ENCODE assay signal across 13 mouse cellular contexts in genomic region chr10:119011511-119011910, GRCm38 (mm10).
A peak's percentile ranks its signal among the peaks of the same experiment; 100 is the strongest.
DNase-seq lines count a peak whose midpoint lies in the region; ATAC-seq and TF ChIP-seq lines count a peak whose summit lies in the region.
"Had no signal": no experiment of that assay in that cellular context is flagged by ENCODE, and none has a peak within 500 bp of the region (broad histone marks: within the 10 kb centered on the region; RNA-seq: fewer than 3 reads in every experiment).

No protein-coding gene starts in this region.

- WGBS in lung, embryonic 15.5 days: 45% methylated on average over 6 of the region's 6 CpGs
- WGBS in intestine, postnatal 0 days: 40% methylated on average over 6 of the region's 6 CpGs
- 54% methylated on average over 6 of the region's 6 CpGs for WGBS in liver, postnatal 0 days (ENCODE audit: insufficient replicate concordance)

- 0 out of 2 replicates have a peak overlapping the region, but pooled peaks have one; percentile 29 for H3K27ac ChIP-seq in lung, embryonic 15.5 days
- H3K27ac ChIP-seq in intestine, postnatal 0 days (ENCODE audit: low read depth, low read length): peak overlapping the region; percentile 6; the same call in 1 of the 2 replicates
- H3K27ac ChIP-seq in liver, postnatal 0 days (ENCODE audit: low read depth): peak overlapping the region; percentile 84
- H3K27ac ChIP-seq: hindbrain, embryonic 13.5 days had no signal

- peak; percentile 36 for TF ChIP-seq CTCF in intestine, postnatal 0 days (IDR thresholded peaks at IDR 0.05; ENCODE audit: low read depth)
- TF ChIP-seq CTCF in liver, postnatal 0 days (IDR thresholded peaks at IDR 0.05; ENCODE audit: low read depth): no peak

- TF ChIP-seq EP300 in liver, postnatal 0 days (IDR thresholded peaks at IDR 0.05; ENCODE audit: low read depth): no peak

- DNase-seq in lung, postnatal 14 days: no peak
- DNase-seq in liver, postnatal 0 days: no peak
- peak; percentile 52 for DNase-seq in thymus, postnatal 4 days
- no peak for DNase-seq in retina, postnatal 1 day
- no peak for DNase-seq in layer of hippocampus, adult 8-10 months (ENCODE audit: low spot score in 2 of 2)
- DNase-seq: cerebellum, postnatal 14 days; gastrocnemius, postnatal 10 days; heart, postnatal 10 days; right cerebral cortex, postnatal 4 days had no signal

- H3K4me3 ChIP-seq in lung, embryonic 15.5 days: no peak overlapping the region
- no peak overlapping the region for H3K4me3 ChIP-seq in intestine, postnatal 0 days (ENCODE audit: low read depth, low read length)
- H3K4me3 ChIP-seq in liver, postnatal 0 days (ENCODE audit: low read depth, low read length): no peak overlapping the region
- H3K4me3 ChIP-seq: hindbrain, embryonic 13.5 days had no signal

- no peaks in the 10 kb centered on the region for H3K9me3 ChIP-seq in lung, embryonic 15.5 days
- H3K9me3 ChIP-seq in intestine, postnatal 0 days (ENCODE audit: control insufficient read depth): no peaks in the 10 kb centered on the region
- H3K9me3 ChIP-seq in liver, postnatal 0 days (ENCODE audit: low read length): no peaks in the 10 kb centered on the region
- H3K9me3 ChIP-seq: hindbrain, embryonic 13.5 days had no signal

- no peaks in the 10 kb centered on the region for H3K36me3 ChIP-seq in lung, embryonic 15.5 days
- no peaks in the 10 kb centered on the region for H3K36me3 ChIP-seq in intestine, postnatal 0 days (ENCODE audit: control insufficient read depth, insufficient read depth)
- no peaks in the 10 kb centered on the region for H3K36me3 ChIP-seq in liver, postnatal 0 days (replicated peaks; ENCODE audit: insufficient read depth, low read length)
- H3K36me3 ChIP-seq: hindbrain, embryonic 13.5 days had no signal

- no peak overlapping the region for H3K9ac ChIP-seq in lung, embryonic 15.5 days
- H3K9ac ChIP-seq in intestine, postnatal 0 days (ENCODE audit: low read depth, low read length): 0 out of 2 replicates have a peak overlapping the region, but pooled peaks have one; percentile 17
- no peak overlapping the region; the same call in 1 of the 2 replicates for H3K9ac ChIP-seq in liver, postnatal 0 days (replicated peaks)
- H3K9ac ChIP-seq: hindbrain, embryonic 13.5 days had no signal

- no peaks in the 10 kb centered on the region for H3K27me3 ChIP-seq in lung, embryonic 15.5 days
- no peaks in the 10 kb centered on the region for H3K27me3 ChIP-seq in intestine, postnatal 0 days (replicated peaks; ENCODE audit: control insufficient read depth, insufficient read depth, low read length)
- H3K27me3 ChIP-seq in liver, postnatal 0 days (ENCODE audit: insufficient read depth, low read length): no peaks in the 10 kb centered on the region
- H3K27me3 ChIP-seq: hindbrain, embryonic 13.5 days; Patski had no signal

- peaks cover 13% of the 10 kb centered on the region for H3K4me1 ChIP-seq in lung, embryonic 15.5 days
- H3K4me1 ChIP-seq in intestine, postnatal 0 days (replicated peaks; ENCODE audit: control insufficient read depth, insufficient read depth, low read length): 0 out of 2 replicates have a peak, but pooled peaks cover 3% of the 10 kb centered on the region
- no peaks in the 10 kb centered on the region; the same call in 1 of the 2 replicates for H3K4me1 ChIP-seq in liver, postnatal 0 days (ENCODE audit: insufficient read depth)
- H3K4me1 ChIP-seq: hindbrain, embryonic 13.5 days had no signal

- no peak for ATAC-seq in lung, embryonic 15.5 days (ENCODE audit: borderline replicate concordance, extremely low read depth, low FRiP score, low TSS enrichment)
- peak; percentile 80 for ATAC-seq in intestine, postnatal 0 days
- peak; percentile 33; the same call in 1 of the 2 replicates for ATAC-seq in liver, postnatal 0 days
- ATAC-seq: Patski had no signal

- H3K4me2 ChIP-seq in lung, embryonic 15.5 days: peak overlapping the region; percentile 16; the same call in 1 of the 2 replicates
- peak overlapping the region; percentile 40 for H3K4me2 ChIP-seq in intestine, postnatal 0 days (replicated peaks; ENCODE audit: low read depth)
- H3K4me2 ChIP-seq in liver, postnatal 0 days (ENCODE audit: low read depth, low read length): peak overlapping the region; percentile 58
- H3K4me2 ChIP-seq: hindbrain, embryonic 13.5 days had no signal

Comparison
In these comparisons a context has a peak if more than half of its experiments do, and no peak if none do; other contexts are left out.
1. H3K27ac ChIP-seq: peak in every context shown above with its lines; median percentile 84 in liver, postnatal 0 days; 29 in lung, embryonic 15.5 days; 6 in intestine, postnatal 0 days.